Mouse (Mus musculus) liver, postnatal 0 days (tissue): ENCODE data around the gene Secisbp2.

Experiments used
- CTCF ChIP-seq: sonication (generic); IDR thresholded peaks from 2 replicates; pipeline ENCODE4 v1.5.1; 2016; ENCODE audit warnings: antibody characterized with exemption, low read depth
- EP300 ChIP-seq: IDR thresholded peaks from 2 replicates; pipeline ENCODE4 v1.6.1; 2016; ENCODE audit warnings: antibody characterized with exemption, low read depth, mild to moderate bottlenecking

DNA sequence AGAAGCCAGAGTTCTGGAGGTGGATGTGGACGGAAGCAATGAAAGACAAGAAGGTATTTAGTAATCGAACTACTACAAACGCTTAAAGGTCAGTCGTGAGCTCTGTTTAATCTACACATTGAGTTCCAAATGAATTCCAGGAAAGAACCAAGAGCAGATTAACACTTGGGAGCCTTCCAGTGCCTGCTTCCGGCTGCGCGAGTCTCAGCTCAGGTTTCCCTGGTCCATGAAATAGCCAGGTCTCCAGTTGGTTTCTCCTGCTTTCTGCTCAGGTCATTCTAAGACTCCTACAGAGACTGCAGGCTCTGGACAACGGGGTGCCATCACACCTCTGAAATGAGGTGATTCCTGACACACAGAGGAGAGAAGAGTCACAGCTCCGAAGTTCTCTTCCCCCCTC lies 40.4 kb upstream of the Secisbp2 start:
- TF ChIP-seq EP300 (no peak), CTCF (no peak)
